Mouse (Mus musculus): ENCODE measurements around the gene Fut2. TPM values are rescaled to one million over a fixed set of nuclear protein-coding genes. Genes with fewer than 3 reads are reported as not detected.

The Fut2 gene
- total and polyA plus RNA-seq, 2 experiments from 2014 or later, result 0.13 TPM; not detected in 1

DNA sequence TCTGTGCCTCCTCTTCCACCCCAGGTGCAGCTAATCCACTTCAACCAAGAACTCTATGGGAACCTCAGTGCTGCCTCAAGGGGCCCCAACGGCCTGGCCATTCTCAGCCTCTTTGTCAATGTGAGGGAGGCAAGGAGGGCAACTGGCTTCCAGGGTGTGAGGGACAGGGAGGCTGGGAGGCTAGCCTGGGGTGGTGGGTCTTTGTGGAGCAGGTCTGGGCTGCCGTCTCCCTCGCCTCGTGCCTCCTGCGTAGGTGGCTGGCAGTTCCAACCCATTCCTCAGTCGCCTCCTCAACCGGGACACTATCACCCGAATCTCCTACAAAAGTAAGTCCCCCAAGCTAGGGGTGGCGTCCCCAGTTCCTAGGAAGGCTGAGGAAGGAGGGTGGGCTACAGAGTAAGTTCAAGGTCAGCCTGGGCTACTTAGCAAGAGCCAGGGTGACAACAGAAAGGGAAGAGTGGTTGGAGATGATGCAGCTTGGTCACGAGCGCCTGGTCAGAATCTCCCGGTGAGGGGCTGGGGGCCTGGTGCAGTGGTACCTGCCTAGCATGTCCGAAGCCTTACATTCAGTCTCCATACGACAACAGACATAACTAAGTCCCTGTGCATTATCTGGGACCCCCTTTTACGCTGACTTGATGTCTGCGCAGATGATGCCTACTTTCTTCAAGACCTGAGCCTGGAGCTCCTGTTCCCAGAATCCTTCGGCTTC, 36.8 kb upstream of the Fut2 start:
- Histone ChIP-seq H3K36me3 (ENCODE audit: insufficient read depth) (no peaks in the 10 kb centered on the region), H3K27ac (ENCODE audit: low read depth, low read length) (peak overlapping the region; percentile 95), H3K9ac (peak overlapping the region; percentile 60; the same call in 1 of the 2 replicates), H3K4me3 (ENCODE audit: low read depth, low read length) (no peak overlapping the region), H3K4me2 (ENCODE audit: low read depth) (peak overlapping the region; percentile 97), H3K27me3 (ENCODE audit: insufficient read depth, low read length) (no peaks in the 10 kb centered on the region), H3K4me1 (ENCODE audit: insufficient read depth) (peaks cover 45% of the 10 kb centered on the region), H3K9me3 (ENCODE audit: low read length) (no peaks in the 10 kb centered on the region)
- DNase-seq, result no peak
- 90% methylated on average over 17 of the region's 17 CpGs for WGBS
- TF ChIP-seq CTCF (IDR thresholded peaks at IDR 0.05; ENCODE audit: low read depth), result no peak
- ATAC-seq, result no peak

DNA sequence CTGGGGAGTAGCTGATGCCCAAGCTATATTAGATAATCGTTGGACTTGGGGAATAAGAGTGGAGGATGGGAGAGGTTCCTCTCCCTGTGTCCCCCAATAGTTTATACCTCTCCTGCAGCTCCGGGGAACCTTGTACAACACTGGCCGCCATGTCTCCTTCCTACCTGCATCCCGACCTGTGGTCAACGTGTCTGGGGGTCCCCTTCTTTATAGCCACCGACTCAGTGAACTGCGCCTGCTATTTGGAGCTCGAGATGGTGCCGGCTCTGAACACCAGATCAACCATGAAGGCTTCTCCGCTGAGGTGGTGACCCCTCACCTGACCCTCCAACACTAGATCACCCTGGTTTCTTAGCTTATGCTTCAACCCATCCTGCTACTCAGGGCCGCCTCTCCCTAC, 36.1 kb upstream of the Fut2 start:
- Histone ChIP-seq H3K27me3 (ENCODE audit: insufficient read depth, low read length) (no peaks in the 10 kb centered on the region), H3K27ac (ENCODE audit: low read depth, low read length) (no peak overlapping the region), H3K9me3 (ENCODE audit: low read length) (no peaks in the 10 kb centered on the region), H3K4me1 (ENCODE audit: insufficient read depth) (peaks cover 42% of the 10 kb centered on the region), H3K36me3 (ENCODE audit: insufficient read depth) (no peaks in the 10 kb centered on the region), H3K4me2 (ENCODE audit: low read depth) (no peak overlapping the region), H3K4me3 (ENCODE audit: low read depth, low read length) (no peak overlapping the region), H3K9ac (no peak overlapping the region)
- 93% methylated on average over 11 of the region's 11 CpGs for WGBS
- DNase-seq (no peak), ATAC-seq (no peak)
- no peak for TF ChIP-seq CTCF (IDR thresholded peaks at IDR 0.05; ENCODE audit: low read depth)

DNA sequence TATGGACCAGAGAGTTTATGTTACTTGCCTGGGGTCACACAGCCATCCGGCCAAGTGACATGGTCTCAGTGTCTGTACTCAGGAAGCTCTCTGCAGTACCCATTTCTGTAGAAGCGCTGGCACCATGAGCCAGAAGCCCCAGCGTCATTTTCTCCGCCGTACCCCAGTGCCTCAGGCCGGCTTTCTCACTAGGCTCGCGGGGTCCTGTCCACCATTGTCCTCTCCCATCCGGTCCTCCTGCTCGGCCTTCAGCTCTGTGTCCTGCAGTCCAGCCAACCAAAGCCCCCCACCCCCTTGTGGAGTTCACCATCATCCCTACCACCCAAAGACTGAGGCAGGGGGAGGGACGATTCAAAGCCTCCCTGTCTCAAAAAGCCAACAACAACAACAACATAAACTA, 35.4 kb upstream of the Fut2 start:
- no peak for TF ChIP-seq CTCF (IDR thresholded peaks at IDR 0.05; ENCODE audit: low read depth)
- H3K4me2 ChIP-seq (ENCODE audit: low read depth), result peak overlapping the region; percentile 95
- H3K4me1 ChIP-seq (ENCODE audit: insufficient read depth), result peaks cover 36% of the 10 kb centered on the region
- no peaks in the 10 kb centered on the region for H3K36me3 ChIP-seq (ENCODE audit: insufficient read depth)
- H3K9ac ChIP-seq, result peak overlapping the region; percentile 78; the same call in 1 of the 2 replicates
- DNase-seq, result no peak
- H3K27ac ChIP-seq (ENCODE audit: low read depth, low read length), result no peak overlapping the region
- peak overlapping the region; percentile 54; the same call in 1 of the 2 replicates for H3K4me3 ChIP-seq (ENCODE audit: low read depth, low read length)
- no peaks in the 10 kb centered on the region for H3K9me3 ChIP-seq (ENCODE audit: low read length)
- no peaks in the 10 kb centered on the region for H3K27me3 ChIP-seq (ENCODE audit: insufficient read depth, low read length)
- no peak for ATAC-seq
- WGBS, result 86% methylated on average over 11 of the region's 11 CpGs

DNA sequence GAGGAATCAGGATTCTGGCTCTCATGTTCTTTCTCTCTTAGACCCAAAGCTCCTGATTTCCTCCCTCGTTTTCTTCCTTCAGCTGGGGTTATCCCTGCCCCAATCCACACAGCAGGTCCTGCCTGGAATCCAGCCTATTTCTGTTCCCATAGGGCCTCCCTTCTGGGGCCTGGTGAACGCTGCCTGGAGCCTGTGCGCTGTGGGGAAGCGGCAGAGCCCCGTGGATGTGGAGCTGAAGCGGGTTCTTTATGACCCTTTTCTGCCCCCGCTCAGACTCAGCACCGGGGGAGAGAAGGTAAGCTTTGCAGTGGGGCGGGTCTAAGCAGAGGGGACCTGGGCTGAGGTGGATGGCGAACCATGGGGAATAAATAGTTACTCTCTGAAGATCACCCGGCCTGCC, 34.9 kb upstream of the Fut2 start:
- ATAC-seq, result no peak
- no peak for DNase-seq
- peaks cover 35% of the 10 kb centered on the region for H3K4me1 ChIP-seq (ENCODE audit: insufficient read depth)
- peak overlapping the region; percentile 95 for H3K4me2 ChIP-seq (ENCODE audit: low read depth)
- H3K36me3 ChIP-seq (ENCODE audit: insufficient read depth), result no peaks in the 10 kb centered on the region
- TF ChIP-seq CTCF (IDR thresholded peaks at IDR 0.05; ENCODE audit: low read depth), result no peak
- H3K9ac ChIP-seq, result peak overlapping the region; percentile 78
- no peaks in the 10 kb centered on the region for H3K27me3 ChIP-seq (ENCODE audit: insufficient read depth, low read length)
- 23% methylated on average over 11 of the region's 11 CpGs for WGBS
- H3K27ac ChIP-seq (ENCODE audit: low read depth, low read length), result peak overlapping the region; percentile 93
- no peaks in the 10 kb centered on the region for H3K9me3 ChIP-seq (ENCODE audit: low read length)
- H3K4me3 ChIP-seq (ENCODE audit: low read depth, low read length), result peak overlapping the region; percentile 54

DNA sequence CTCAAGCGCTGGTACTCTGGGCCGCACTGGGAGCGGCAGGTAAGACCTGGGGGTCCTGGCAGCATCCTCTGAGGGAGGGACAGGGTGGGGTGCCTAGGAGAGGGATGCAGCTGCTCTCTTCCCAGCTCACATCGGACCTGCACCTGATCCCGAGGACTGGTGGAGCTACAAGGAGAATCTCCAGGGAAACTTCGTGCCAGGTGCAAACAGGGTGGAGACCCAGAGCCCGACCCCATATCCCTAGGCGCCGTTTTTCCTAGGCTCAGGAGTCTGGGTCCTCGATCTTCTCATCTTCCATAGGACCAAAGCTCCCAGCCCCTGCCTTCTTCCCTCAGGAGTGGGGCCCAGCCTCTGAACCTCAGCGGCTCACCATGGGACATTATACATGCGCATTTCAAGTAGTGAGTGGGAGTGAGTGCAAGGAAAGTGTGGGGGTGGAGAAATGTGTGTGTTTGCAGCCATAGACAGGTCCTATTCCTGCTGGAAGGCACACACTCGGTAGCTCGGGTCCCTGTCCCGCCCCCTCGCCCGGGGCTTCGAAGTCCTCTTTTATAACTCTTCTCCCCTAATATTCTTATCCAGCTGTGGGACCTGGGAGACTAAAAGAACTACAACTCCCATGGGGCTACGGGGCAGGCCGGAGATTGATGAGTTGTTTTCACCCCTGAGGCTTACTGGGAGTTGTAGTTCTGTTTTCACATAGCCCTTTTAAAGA, 34.3 kb upstream of the Fut2 start:
- DNase-seq (peak; percentile 84), ATAC-seq (peak; percentile 19; the same call in 1 of the 2 replicates)
- H3K4me1 ChIP-seq (ENCODE audit: insufficient read depth), result peaks cover 31% of the 10 kb centered on the region
- no peaks in the 10 kb centered on the region for H3K27me3 ChIP-seq (ENCODE audit: insufficient read depth, low read length)
- H3K4me2 ChIP-seq (ENCODE audit: low read depth), result peak overlapping the region; percentile 95
- WGBS, result 2% methylated on average over 19 of the region's 20 CpGs
- H3K36me3 ChIP-seq (ENCODE audit: insufficient read depth), result no peaks in the 10 kb centered on the region
- H3K9me3 ChIP-seq (ENCODE audit: low read length), result no peaks in the 10 kb centered on the region
- H3K9ac ChIP-seq, result peak overlapping the region; percentile 78
- TF ChIP-seq CTCF (IDR thresholded peaks at IDR 0.05; ENCODE audit: low read depth), result no peak
- peak overlapping the region; percentile 93 for H3K27ac ChIP-seq (ENCODE audit: low read depth, low read length)
- peak overlapping the region; percentile 54 for H3K4me3 ChIP-seq (ENCODE audit: low read depth, low read length)

DNA sequence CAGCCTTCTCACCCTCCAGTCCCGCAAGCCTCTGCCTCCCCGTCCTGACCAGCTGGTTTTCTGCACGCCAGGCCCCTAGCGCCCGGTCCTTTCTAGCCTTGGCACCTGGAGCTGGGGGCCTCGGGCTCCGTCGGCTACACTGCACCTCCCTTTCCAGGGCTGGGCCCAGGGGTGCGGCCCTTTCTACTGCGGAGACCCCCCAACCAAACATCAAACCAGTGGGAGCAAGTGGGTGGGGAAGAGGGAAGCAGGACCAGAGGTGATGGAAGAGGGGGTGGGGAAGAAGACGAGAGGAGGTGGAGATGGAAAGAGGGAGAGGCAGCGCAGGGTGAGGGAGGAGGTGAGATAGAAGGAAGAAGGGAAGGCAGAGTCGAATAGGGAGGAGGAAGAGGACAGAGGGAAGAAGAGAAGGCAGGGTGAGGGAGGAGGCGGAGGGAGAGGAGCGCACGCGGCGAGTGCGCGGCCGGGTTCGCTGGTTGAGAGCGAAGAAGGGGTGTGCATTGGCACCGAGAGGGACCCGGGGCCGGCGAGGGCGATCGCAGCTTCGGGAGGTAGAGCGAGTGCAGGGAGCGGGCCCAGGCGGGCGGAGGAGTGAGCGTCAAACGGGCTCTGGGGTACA, 33.4 kb upstream of the Fut2 start, which contains the start of gene Car11:
Gene Car11, plus strand, starts transcription at position 321 of the 619 bp plus-strand sequence.
- Histone ChIP-seq H3K27me3 (ENCODE audit: insufficient read depth, low read length) (no peaks in the 10 kb centered on the region), H3K4me1 (ENCODE audit: insufficient read depth) (peaks cover 29% of the 10 kb centered on the region), H3K4me2 (ENCODE audit: low read depth) (peak within 1 kb of the TSS; percentile 95), H3K9me3 (ENCODE audit: low read length) (no peaks in the 10 kb centered on the region), H3K4me3 (ENCODE audit: low read depth, low read length) (peak within 1 kb of the TSS; percentile 54), H3K36me3 (ENCODE audit: insufficient read depth) (no peaks in the 10 kb centered on the region), H3K9ac (peak within 1 kb of the TSS; percentile 78), H3K27ac (ENCODE audit: low read depth, low read length) (peak within 1 kb of the TSS; percentile 93)
- no peak for TF ChIP-seq CTCF (IDR thresholded peaks at IDR 0.05; ENCODE audit: low read depth)
- ATAC-seq (peak; percentile 12; the same call in 1 of the 2 replicates), DNase-seq (peak; percentile 62)
- 1% methylated on average over 35 of the region's 36 CpGs for WGBS

Data from forebrain, postnatal 0 days (tissue).